Mouse (Mus musculus) neural tube, embryonic 14.5 days (tissue): ENCODE results near the gene Ica1l. TPM values are rescaled to one million over a fixed set of nuclear protein-coding genes. Genes with fewer than 3 reads are reported as not detected.
"Not testable (repeated sequence)": the region's sequence is repeated elsewhere in the genome, so short reads cannot be mapped to it uniquely, and the experiment has no call there.

ENCODE experiments used
- ATAC-seq: fragments of 200-750 bp; cut with Nextera tagmentation; 2 replicates; pipeline ENCODE4 v1.8.0; 2017; ENCODE audit warnings: low read depth, mild to moderate bottlenecking, moderate TSS enrichment, moderate library complexity
- H3K27ac ChIP-seq: fragments of 300-500 bp; sonication (generic); 2 replicates; pipeline ENCODE4 v1.5.1; 2014; ENCODE audit warnings: low read depth, mild to moderate bottlenecking, control low read depth, low read length, moderate library complexity, mixed read lengths
- H3K27me3 ChIP-seq: fragments of 300-500 bp; sonication (generic); 2 replicates; pipeline ENCODE4 v1.6.1; 2014; ENCODE audit warnings: low read length; ENCODE audit not compliant: control insufficient read depth, insufficient read depth
- H3K36me3 ChIP-seq: fragments of 300-500 bp; sonication (generic); 2 replicates; pipeline ENCODE4 v1.6.1; 2014; ENCODE audit warnings: low read length, mixed read lengths; ENCODE audit not compliant: control insufficient read depth, insufficient read depth
- H3K4me1 ChIP-seq: fragments of 300-500 bp; sonication (generic); 2 replicates; pipeline ENCODE4 v1.6.1; 2014; ENCODE audit warnings: low read length; ENCODE audit not compliant: control insufficient read depth, insufficient read depth
- H3K4me2 ChIP-seq: fragments of 300-500 bp; sonication (generic); 2 replicates; pipeline ENCODE4 v1.6.1; 2014; ENCODE audit warnings: mild to moderate bottlenecking, low read depth, low read length, control low read depth
- H3K4me3 ChIP-seq: fragments of 300-500 bp; sonication (generic); 2 replicates; pipeline ENCODE4 v1.5.1; 2014; ENCODE audit warnings: low read depth, low read length, control low read depth, mixed read lengths
- H3K9ac ChIP-seq: fragments of 300-500 bp; sonication (generic); replicated peaks from 2 replicates; pipeline ENCODE4 v1.6.1; 2014; ENCODE audit warnings: low read depth, mild to moderate bottlenecking, control low read depth, low read length, mixed read lengths
- H3K9me3 ChIP-seq: fragments of 300-500 bp; sonication (generic); 2 replicates; pipeline ENCODE4 v1.6.1; 2016; ENCODE audit warnings: low read length; ENCODE audit not compliant: control insufficient read depth
- WGBS: fragments of 180-500 bp; shearing (Covaris S2); extraction: QIAGEN DNeasy Blood & Tissue Kit; methylation state at CpG from one replicate; pipeline ENCODE4 v1.1.7; 2014; 5-methylcytosine and 5-hydroxymethylcytosine counted together
- polyA plus RNA-seq: library from polyadenylated mRNA; unstranded; fragments of >200 nt; fragmentation: Nextera tagmentation; extraction: Ambion mirVana; gene quantifications from 2 replicates; pipeline ENCODE4 v1.2.1, GENCODE M21; 2014

The Ica1l gene
- polyA plus RNA-seq = 50.2 and 60.2 TPM in 2 replicates

- no peaks in the 10 kb centered on the region for H3K36me3 ChIP-seq
- peak within 1 kb of the TSS; percentile 81 for H3K4me2 ChIP-seq
- H3K4me1 ChIP-seq = 0 out of 2 replicates have a peak, but pooled peaks cover 3% of the 10 kb centered on the region
- WGBS = under 1% methylated on average over 78 of the region's 99 CpGs
- peak; percentile 92 for ATAC-seq
- H3K27ac ChIP-seq = peak within 1 kb of the TSS; percentile 73
- no peaks in the 10 kb centered on the region for H3K27me3 ChIP-seq
- H3K4me3 ChIP-seq = peak within 1 kb of the TSS; percentile 82
- peak within 1 kb of the TSS; percentile 80 for H3K9ac ChIP-seq
- H3K9me3 ChIP-seq = no peaks in the 10 kb centered on the region
Measured at GRCm38 (mm10) chr1:60042796-60043469, at the start of gene Ica1l. TSS of gene Ica1l (minus strand) at chr1:60043184.

- Histone ChIP-seq H3K9me3 (no peaks in the 10 kb centered on the region), H3K36me3 (peaks cover 23% of the 10 kb centered on the region; the same call in 1 of the 2 replicates), H3K4me2 (no peak overlapping the region), H3K9ac (no peak overlapping the region), H3K4me1 (no peaks in the 10 kb centered on the region), H3K27me3 (no peaks in the 10 kb centered on the region), H3K4me3 (no peak overlapping the region), H3K27ac (no peak overlapping the region)
- WGBS = 87% methylated on average over 6 of the region's 6 CpGs
- no peak for ATAC-seq
Measured at GRCm38 (mm10) chr1:60076411-60076810, 33.4 kb upstream of the Ica1l start.

GRCm38 (mm10) chr1:60075590-60075989, 32.6 kb upstream of the Ica1l start:
- Histone ChIP-seq H3K27me3 (no peaks in the 10 kb centered on the region), H3K9ac (no peak overlapping the region), H3K9me3 (no peaks in the 10 kb centered on the region), H3K36me3 (peaks cover 20% of the 10 kb centered on the region; the same call in 1 of the 2 replicates), H3K27ac (no peak overlapping the region), H3K4me3 (no peak overlapping the region), H3K4me1 (no peaks in the 10 kb centered on the region), H3K4me2 (no peak overlapping the region)
- 66% methylated on average over 3 of the region's 3 CpGs for WGBS
- no peak for ATAC-seq

- Histone ChIP-seq H3K36me3 (peaks cover 20% of the 10 kb centered on the region; the same call in 1 of the 2 replicates), H3K4me1 (no peaks in the 10 kb centered on the region), H3K4me2 (no peak overlapping the region), H3K9me3 (no peaks in the 10 kb centered on the region), H3K27me3 (no peaks in the 10 kb centered on the region), H3K9ac (no peak overlapping the region), H3K27ac (no peak overlapping the region), H3K4me3 (no peak overlapping the region)
- no peak for ATAC-seq
- 76% methylated on average over 2 of the region's 2 CpGs for WGBS
Measured at GRCm38 (mm10) chr1:60074935-60075334, 32.0 kb upstream of the Ica1l start.

- H3K27ac ChIP-seq, H3K27me3 ChIP-seq, H3K9ac ChIP-seq, H3K4me2 ChIP-seq, ATAC-seq, H3K9me3 ChIP-seq, H3K4me1 ChIP-seq, H3K4me3 ChIP-seq, H3K36me3 ChIP-seq: not testable (repeated sequence)
Measured at GRCm38 (mm10) chr1:60070725-60071124, 27.7 kb upstream of the Ica1l start.

GRCm38 (mm10) chr1:60056310-60056709, 13.3 kb upstream of the Ica1l start:
- ATAC-seq = no peak
- no peaks in the 10 kb centered on the region for H3K27me3 ChIP-seq
- no peak overlapping the region for H3K4me2 ChIP-seq
- no peak overlapping the region for H3K9ac ChIP-seq
- no peaks in the 10 kb centered on the region for H3K4me1 ChIP-seq
- WGBS = 77% methylated on average over 3 of the region's 3 CpGs
- H3K4me3 ChIP-seq = no peak overlapping the region
- no peaks in the 10 kb centered on the region for H3K36me3 ChIP-seq
- no peaks in the 10 kb centered on the region for H3K9me3 ChIP-seq
- no peak overlapping the region for H3K27ac ChIP-seq

- Histone ChIP-seq H3K4me1 (no peaks in the 10 kb centered on the region), H3K4me2 (no peak overlapping the region), H3K27me3 (no peaks in the 10 kb centered on the region), H3K27ac (no peak overlapping the region), H3K36me3 (no peaks in the 10 kb centered on the region), H3K9ac (no peak overlapping the region), H3K9me3 (no peaks in the 10 kb centered on the region), H3K4me3 (no peak overlapping the region)
- WGBS = 50% methylated on average over 3 of the region's 3 CpGs
- ATAC-seq = no peak
Measured at GRCm38 (mm10) chr1:60054659-60055058, 11.7 kb upstream of the Ica1l start.

GRCm38 (mm10) chr1:60047481-60047880, 4.5 kb upstream of the Ica1l start:
- ATAC-seq, H3K27ac ChIP-seq, H3K9ac ChIP-seq, H3K4me1 ChIP-seq, H3K9me3 ChIP-seq, H3K36me3 ChIP-seq, H3K4me3 ChIP-seq, H3K27me3 ChIP-seq, H3K4me2 ChIP-seq: not testable (repeated sequence)
- 90% methylated on average over 5 of the region's 5 CpGs for WGBS

- Histone ChIP-seq H3K4me1 (0 out of 2 replicates have a peak, but pooled peaks cover 3% of the 10 kb centered on the region), H3K36me3 (no peaks in the 10 kb centered on the region), H3K4me2 (no peak overlapping the region), H3K4me3 (no peak overlapping the region), H3K27ac (no peak overlapping the region), H3K27me3 (no peaks in the 10 kb centered on the region), H3K9me3 (no peaks in the 10 kb centered on the region), H3K9ac (no peak overlapping the region)
- ATAC-seq = no peak
- WGBS = 88% methylated on average over 1 of the region's 1 CpGs
Measured at GRCm38 (mm10) chr1:60044595-60044994, 1.6 kb upstream of the Ica1l start.
